Mouse (Mus musculus) CD8-positive naive resting alpha-beta T cell, adult 2 months (primary cell): Measurements from ENCODE around the gene Slc35g1.
"Not testable (repeated sequence)": the region's sequence is repeated elsewhere in the genome, so short reads cannot be mapped to it uniquely, and the experiment has no call there.

Experiments used
- DNase-seq, 2 experiments: peaks; one replicate each; pipeline ENCODE4 v3.0.0; 2022; ENCODE audit warnings: low read depth in 2 of 2, low spot score in 2 of 2

Slc35g1 gene

DNA sequence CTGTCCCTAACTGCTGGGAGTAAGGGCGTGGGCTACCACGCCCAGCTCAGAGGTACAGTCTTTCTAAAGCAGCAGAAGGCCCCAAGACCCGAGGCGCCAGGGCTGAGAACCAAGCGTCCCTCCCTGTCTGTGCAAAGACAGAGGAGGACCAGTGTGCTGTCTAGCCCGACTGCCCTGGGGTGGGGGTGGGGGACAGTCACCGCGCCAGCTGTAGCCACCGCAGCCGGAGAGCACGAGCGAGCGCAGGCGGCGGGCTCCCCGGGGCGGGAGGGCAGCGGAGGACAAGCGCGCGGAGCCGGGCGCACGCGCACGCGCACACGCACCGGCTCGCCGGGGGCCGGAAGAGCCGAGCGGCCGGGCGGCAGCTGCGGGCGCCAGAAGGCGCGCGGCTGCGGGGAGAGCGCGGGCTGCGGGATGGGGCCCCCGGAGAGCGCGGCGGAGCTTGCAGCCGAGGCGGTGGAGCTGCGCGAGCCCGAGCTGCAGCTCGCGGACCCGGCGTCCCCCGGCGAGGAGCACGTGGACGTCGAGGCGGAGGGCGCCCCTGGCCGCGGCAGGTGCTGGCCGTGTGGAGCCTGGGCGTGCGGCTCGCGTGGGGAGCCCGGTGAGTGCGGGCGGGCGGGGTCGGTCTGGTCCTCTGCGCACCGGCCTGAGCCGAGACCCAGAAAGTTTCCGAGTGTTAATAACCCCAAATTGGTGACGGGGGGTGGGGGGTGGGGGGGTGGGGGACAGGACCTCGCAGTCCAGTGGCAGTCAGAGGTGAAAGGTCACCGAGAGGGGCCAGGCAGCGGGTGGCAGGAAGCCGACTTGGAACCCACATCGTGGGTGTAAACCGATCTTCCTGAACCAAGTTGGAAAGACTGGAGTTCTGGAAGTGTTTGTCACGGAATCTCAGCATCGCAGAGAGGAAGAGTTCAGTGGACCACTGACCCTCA lies at the start of gene Slc35g1:
Slc35g1 (plus strand) TSS at position 280 of the 932 bp plus-strand sequence.
- DNase-seq, result peak; percentile 37 to 39

DNA sequence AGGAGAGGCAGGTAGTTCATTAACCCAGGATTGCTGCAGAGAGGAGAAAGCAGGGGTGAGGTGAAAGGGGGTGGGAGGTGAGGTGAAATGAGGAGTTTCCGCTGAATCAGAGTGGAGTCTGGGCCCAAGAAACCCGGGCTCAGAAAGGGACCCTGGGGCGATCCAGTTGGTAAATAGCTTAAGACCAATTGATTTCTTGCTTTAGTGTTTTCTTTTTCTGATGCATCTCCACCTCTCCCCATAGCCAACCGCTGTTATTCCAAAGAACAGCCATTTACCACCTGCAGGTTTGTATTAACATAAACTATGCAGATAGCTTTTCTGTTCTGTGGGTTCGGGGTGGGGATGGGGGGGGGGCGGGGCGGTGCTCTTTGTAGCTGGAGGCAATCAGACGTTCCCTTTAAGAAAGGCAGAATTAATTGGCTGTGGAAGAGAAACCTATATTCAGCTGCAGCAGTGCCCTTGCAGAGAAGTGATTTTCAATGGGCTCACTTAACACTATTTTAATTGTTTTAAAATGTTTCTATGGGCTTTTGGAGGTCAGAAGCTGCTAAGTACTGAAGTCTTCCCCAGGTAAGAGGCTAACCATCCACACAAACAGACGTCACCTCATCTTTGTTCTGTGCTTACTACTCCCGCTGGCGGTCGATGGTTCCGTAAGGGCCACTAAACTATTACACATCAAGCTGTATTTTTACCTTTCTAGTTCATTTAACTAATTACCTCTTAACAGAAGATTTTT lies 47.3 kb upstream of the Slc35g1 start:
- no peak for DNase-seq

DNA sequence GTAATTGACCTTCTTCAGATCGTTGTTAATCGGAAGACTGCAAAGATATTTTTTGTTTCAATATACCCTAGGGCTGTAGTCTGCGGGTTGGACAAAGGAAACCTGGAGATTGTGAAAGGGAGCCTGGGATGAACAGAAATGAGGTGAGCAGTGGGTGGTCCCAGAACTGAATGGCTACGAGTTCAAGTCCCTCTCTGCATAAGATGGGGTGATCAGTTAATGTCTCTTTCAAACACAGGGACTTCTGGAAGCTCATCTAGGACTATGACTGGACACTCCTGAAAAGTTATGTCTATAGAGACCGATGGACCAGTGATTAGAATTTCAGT lies 46.8 kb upstream of the Slc35g1 start:
- no peak for DNase-seq

DNA sequence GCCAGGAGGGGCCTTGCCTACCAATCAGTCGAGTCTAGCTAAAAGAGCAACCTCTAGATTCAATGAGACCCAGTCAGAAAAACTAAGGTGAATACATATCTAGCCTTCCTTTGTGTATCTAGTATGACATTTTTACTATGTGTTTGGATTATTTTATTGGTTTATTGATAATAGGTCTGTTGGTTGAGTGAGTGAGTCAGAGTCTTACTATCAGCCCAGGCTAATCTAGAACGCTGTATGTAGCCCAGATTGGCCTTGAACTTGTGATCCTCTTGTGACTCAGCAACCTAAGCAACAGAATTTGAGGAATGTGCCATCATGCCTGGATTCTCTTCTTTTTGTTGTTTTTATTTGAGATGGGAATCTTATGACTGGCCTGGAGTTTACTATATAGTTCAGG lies 44.6 kb upstream of the Slc35g1 start:
- DNase-seq, result no peak

DNA sequence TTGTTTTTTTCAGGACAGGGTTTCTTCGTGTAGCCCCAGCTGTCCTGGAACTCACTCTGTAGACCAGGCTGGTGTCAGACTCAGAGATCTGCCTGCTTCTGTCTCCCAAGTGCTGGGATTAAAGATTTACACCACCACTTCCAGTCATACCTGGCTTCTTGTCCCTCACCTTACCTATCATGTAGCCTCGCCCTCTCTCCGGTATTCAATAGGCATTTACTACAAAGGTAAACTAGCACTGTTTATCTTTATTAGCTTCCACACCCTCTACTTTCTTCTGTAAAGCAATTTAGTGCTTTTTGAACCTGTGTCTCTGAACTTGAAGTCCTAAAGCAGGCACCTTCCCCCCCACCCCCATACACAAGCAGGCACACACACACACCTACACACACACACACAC lies 44.1 kb upstream of the Slc35g1 start:
- no peak for DNase-seq

DNA sequence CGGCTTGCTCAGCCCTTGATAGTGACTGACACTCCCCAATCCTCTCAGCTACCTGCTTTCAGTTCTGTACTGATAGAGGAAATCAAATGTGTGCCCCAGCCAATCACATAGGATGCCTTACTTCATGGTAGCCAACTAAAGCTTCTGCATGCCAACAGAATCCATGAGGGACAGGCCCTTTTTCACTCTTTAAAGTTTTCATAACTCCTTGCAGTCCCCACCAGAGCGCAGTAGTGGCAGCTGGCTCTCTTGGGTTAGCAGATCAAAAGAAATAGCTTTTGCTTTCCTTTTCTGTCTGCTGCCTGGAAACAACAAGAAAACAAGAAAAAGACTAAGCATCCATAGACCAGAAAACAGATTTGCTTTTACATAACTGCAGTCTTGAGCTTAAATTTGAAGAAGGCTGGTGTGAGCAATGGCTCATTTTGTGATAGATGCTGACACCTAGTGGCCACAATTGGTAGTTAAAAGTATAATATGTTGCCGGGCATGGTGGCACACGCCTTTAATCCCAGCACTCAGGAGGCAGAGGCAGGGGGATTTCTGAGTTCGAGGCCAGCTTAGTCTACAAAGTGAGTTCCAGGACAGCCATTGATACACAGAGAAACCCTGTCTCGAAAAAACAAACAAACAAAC lies 43.2 kb upstream of the Slc35g1 start:
- peak; percentile 26 to 45 for DNase-seq

DNA sequence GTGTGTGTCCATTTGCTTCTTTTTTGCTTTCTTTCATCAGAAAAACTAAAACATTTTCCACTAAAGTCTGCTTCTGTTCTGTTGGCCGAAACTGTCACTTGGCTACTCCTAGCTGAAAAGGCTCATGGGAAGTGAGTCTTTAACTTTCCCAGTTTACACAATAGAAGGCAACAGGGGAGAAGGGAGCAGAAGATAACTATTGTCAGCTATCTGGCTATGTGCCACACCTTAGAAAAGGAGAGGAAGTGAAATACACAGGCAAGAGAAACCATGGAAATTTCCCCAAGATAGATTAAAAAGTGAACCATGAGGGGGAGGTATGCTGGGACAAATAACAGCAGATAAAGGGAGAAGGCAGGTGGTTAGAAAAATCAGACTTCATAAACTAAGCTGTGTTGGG lies 41.5 kb upstream of the Slc35g1 start:
- no peak for DNase-seq

DNA sequence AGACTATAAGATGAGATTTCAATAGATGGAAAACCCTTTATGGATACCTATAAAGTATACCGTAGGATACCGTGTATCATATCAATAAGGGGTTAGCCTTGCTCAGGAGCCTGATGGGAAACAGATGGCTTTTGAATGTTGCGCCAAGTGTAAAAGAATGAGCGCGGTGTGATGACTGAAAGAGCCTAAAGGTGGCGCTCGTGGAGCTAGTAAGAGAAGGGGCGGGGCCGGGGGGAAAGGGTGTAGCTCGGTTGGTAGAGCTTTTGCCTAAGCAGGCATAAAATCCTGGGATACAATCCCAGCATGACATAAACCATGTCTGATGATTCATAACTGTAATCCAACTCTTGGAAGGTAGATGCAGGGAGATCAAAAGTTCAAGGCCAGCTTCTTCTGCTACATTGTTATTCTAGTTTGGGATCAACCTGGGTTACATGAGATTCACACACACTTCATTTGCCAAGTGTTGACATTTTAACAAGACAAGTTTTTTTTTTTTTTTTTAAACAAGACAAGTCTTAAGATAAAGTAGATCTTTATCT lies 40.9 kb upstream of the Slc35g1 start:
- DNase-seq, result peak in 1 of 2 experiments; percentile 2

DNA sequence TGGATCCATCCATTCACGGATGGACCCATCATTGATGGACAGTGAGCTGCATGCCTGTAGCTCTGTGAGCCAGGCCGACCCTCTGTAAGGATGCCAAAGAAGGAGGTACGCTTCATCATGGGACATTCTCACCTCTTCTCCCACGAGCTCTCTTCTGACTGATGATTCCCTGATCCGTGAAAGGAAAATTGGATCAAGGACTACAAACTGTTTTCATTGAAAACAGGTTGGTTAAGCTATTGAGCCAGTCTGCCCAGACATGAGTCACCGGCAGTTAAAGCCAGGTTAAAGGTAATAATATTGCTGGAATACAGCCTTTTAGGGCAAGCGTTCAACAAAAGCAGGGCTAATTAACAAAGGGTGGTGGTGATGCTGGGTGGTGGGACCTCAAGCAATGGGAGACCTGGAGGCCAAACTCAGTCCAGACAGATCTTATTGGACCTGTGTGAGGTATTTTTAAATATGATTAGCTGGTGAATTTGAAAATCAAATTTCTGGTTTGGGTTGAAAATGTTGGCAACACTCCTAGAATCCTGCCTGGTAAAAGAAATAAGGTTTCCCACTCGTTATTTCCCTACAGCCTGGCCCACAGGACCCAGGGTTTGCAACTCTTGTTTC lies 39.5 kb upstream of the Slc35g1 start:
- no peak for DNase-seq

DNA sequence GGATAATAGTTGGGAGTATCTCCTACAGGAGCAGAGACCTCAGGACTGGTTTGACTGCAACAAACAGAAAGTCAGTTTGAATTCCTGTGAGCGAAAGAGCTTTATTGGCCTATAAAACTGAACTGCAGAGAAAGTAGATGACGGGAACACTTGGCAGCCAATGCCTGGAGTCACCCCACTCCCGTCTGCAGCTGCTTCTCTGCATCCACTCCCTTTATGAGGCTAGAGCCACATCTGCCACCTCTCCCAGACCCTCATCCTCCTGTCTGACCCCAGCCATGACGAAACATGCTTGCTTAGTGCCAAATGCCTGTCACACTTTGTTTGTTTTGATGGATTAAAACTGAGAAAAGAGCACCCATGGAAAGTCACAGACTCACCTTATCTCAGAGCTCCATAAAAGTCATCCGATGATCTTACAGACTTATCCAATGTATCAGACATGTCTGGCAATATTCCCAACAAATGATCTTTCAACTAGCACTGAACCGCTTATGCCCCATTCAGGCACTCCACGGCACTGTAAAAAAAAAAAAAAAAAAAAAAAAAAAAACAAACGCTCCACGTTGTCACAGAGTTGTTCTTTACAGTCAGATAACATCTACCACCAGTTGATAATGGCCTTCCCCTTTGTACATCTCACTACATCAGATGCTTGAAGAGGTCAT lies 37.7 kb upstream of the Slc35g1 start:
- DNase-seq, result no peak

DNA sequence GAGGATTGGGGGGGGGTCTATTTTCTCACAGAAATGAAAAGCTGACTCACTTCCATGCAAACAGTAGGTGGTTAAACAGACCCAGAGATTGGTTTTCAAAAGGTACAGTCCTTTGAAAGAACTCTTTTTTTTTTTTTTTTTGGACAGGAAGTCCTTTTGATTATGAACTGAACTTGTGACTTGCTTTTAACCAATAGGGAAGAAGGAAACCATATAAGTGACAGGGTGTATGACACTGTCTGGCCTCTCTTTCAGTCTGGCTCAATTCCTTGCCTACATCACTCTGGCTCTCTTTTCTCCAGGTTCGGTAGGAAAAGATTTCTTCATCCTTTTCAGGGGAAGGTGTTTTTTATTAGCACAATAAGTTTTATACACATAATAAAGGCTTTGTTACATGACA lies 36.5 kb upstream of the Slc35g1 start:
- DNase-seq, result no peak

DNA sequence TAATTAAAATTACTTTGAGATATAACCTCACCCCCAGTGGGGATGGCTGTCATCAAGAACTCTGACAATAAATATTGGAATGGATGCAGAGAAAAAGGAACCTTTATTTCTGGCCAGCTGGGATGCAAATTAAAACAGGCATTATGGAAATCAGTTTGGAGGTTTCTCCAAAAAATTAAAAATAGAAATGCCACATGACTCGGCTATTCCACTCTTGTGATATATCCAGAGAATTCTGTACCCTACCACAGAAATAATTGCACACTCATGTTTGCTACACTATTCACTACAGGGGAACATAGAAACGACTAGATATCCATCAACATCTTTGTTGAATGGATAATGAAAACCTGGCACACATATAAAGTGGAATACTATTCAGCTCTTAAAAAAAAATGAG lies 33.9 kb upstream of the Slc35g1 start:
- no peak for DNase-seq

DNA sequence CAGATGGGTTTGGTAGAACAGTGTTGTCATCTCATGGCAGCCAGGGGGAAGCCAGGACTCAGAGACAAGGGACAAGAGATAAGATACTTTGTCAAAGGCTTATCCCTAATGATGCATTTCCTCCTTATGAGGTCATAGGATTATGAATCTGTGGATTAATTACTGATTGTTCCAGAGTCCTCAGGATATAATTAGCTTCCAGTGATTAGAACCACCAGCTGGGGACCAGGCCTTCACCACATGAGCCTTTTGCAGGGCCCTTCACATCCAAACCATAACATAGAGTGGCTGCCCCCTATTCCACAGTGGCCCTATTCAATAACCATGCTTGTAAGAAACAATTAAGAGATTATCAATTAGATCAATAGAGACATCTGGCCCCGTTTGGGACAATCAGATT lies 32.4 kb upstream of the Slc35g1 start:
- no peak for DNase-seq

DNA sequence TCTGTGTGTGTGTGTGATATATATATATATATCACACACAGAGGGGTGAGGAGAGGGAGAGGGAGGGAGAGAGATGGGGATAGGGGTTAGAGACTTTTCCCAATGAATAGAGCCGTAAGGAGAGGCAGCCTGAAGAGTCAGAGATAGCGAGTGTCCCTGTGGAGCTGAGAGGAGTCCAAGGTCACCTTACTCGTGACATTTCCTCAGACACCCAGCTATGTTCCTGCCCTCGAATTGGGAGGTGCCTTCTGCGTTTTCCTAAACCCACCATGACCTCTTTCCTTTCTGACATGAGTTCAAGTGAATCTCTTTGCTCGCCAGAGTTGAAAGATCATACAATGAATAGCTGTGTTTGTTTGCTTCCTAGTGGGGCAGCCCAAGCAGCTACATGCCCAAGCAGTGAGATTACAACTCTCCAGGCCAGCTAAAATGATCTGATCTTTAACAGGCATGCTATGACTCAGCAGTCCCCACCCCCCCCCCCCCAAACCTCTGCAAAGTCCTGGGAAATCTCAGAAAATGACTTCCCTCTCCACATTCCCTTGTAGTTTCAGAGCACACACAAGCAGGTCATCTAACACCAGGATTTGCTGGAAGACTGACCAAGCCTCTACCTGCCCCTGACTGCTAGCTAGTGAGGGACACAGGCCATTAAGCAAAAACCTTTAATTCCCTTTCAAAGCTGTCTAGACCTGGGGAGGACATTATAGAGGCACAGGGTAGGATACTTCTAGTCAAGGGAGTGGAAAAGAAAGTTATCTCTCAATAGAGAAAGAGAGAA lies 31.7 kb upstream of the Slc35g1 start:
- DNase-seq, result no peak

DNA sequence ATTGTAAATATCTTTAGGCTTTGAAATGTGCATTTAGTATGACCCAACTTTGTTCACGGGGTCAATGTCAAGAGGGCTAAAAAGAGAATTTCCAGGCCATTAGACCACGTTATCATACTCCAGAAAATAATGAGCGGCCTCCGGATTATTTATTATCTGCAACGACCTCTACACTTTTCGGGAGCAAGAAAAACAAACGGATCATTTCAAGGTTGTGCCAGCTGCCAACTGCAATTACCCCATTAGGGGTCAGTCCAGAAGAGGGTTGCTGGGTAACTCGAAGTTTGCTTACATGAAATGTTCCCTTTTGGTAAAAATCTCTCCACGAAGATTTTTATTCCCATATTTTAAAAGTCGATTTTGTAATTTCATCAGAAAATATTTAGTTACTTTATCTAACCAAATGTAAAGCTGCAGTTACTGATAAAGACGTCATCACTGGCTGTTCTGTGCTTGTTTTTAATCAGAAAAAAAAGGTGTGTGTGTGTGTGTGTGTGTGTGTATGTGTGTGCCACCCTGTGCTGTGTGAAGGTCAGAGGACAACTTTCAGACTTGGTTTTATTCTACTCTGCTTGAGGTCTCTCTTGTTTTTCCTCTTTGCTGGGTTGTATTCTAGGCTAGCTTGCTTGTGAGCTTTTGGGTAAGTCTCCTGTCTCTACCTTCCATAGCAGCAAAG lies 30.7 kb upstream of the Slc35g1 start:
- no peak for DNase-seq

DNA sequence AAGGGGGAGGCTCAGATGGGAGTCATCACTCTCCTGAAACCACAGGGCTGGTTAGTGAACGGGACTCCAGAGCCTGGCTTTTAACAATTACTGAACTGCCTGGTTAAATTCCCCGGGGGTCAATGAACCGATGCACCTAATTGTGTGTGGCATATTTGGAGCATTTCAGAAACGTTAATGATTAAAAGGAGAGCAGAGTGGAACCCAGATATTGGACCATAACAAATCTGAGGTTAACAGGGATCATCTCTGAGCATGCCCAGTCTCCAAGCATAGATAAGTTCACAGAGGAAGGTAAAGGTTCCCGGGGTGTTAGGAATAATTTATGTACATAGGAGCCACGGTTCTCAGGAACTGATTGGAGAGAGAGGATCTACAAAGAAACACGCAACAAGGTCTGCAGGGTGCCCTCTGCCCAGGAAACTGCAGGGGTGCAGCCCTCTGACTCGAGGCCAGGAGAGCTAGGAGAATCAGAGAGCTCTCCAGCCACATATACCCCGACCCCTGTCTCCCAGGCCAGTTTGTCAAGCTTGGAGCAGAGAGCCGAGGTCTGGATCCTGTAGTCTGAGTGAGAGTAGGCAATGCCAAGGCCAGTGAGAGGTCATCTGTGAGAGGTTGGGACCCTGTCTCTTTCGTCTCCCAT lies 23.2 kb upstream of the Slc35g1 start:
- no peak for DNase-seq

DNA sequence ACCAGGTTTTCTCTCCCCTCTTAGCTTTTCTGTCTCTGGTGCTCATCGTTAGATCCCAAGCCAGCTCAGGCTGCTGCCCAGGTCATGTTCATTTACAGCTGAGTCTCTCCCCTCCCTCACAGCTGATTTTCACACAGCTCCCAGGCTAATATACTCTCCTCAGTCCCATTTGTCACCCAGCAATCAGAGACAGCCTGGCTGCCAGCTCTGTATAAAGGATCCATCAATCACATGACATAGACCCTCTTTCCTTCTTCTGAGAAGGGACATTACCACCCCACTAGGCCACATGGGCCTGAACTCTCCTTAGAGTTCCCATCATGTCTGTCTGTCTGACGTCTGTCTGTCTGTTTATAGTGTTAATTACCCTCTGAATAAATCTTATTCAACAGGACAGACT lies 22.4 kb upstream of the Slc35g1 start:
- DNase-seq, result no peak

DNA sequence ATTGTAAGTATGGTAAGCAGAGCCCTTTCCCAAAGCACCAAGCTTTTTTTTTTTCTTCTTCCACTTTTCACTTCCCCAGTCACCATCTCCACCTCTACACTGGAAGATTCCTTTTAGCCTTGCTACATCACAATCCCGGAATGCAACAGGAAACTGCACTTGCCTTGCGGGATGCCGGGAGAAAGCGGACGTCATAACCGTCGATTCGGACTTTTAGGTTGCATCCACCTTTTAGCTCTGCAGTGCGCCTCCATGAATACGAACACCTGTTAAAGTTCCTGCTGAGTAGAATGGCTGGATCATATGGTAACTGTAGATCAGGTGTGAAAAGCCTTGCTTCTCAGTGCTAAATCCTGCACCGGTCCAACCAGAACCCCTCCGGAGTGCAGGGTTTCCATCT lies 12.0 kb upstream of the Slc35g1 start:
- no peak for DNase-seq

DNA sequence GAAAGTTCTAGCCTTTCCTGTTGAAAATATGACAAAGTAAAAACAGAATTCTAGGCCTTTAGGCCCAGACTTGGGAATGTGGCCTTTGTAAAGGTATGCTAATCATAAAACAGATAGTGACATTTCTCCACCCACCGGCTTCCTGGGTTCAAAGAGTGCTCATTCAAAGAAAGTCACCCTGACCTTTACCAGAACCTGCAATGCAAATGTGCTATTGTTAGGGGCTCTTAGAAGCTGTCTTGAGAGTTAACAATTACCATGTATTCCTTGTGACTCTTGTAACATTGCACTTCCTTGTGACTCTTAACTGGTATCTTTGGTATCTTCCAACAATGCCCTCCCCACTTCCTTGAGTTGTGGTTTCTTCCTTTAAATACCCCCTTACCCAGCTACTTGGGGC lies 8.8 kb upstream of the Slc35g1 start:
- not testable (repeated sequence) for DNase-seq
